Mouse (Mus musculus) testis, adult 2 months (tissue): ENCODE results near the gene 6430550D23Rik.
A peak's percentile ranks its signal among the peaks of the same experiment; 100 is the strongest.

Experiments used
- CTCF ChIP-seq: fragments of 200-500 bp; IDR thresholded peaks from 2 replicates; pipeline ENCODE4 v1.5.1; 2012; ENCODE audit warnings: low read depth, mild to moderate bottlenecking, inconsistent platforms, low read length, moderate library complexity; ENCODE audit not compliant: control insufficient read depth, insufficient read depth, insufficient replicate concordance
- POLR2A ChIP-seq: fragments of 200-500 bp; IDR thresholded peaks from 2 replicates; pipeline ENCODE4 v1.6.1; 2012; ENCODE audit warnings: low read depth, mild to moderate bottlenecking, inconsistent platforms, low read length, moderate library complexity; ENCODE audit not compliant: control insufficient read depth

DNA sequence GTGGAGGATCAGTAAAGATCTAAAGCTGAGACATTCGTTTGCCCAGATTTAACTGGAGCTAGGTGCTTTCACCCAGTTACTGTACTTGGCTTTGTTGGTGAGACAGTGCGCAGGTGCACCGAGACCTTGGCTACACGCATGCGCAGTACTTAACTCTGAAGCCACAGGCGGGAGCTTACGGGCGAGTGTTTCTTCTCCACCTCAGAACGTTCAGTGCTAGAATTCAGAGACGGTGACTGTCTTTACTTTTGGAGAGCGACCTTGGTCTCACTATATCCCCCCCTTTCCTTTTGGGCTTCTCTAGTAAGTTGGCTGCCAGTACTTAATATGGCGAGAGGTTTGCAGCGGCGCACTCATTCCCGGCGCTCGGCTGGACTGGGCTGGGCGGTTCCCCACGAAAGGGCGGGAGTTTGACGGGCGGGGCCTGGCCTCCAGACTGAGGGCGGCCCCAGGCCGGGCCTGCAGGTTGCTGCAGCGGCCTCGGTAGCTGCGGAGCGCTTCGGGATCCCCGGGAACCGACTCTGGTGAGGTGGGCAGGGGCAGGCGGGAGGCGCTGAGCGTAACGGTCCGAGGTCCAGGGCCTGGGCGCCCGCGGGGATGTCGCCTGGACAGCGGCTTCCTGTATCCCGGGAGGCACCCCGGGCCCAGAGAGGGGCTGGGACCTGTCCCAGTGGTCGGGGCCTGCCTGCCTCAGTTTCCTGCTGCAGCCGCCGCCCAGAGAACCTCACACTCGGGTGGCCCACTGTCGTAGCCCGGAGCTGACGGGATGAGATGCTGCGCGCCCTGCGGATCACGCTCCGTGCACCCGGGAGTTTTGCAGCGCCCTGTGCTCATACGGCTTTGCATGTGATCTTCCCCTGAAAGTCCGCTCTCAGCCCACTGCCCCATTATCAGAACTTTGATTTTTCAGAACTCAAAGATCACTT lies 51.4 kb downstream of the 6430550D23Rik start, which contains the start of gene Cep250:
- TF ChIP-seq POLR2A (peak; percentile 47), CTCF (no peak)
